Mouse (Mus musculus) limb, embryonic 15.5 days (tissue): ENCODE measurements at regions not wholly inside any gene's neighbourhood (a gene's known extent, or its start where the extent isn't known, plus 50 kb on each side); places are given as distances from the start of the nearest gene placed in this dataset.
"Not testable (repeated sequence)": the region's sequence is repeated elsewhere in the genome, so short reads cannot be mapped to it uniquely, and the experiment has no call there.

Experiments
- ATAC-seq: fragments of 200-750 bp; cut with Nextera tagmentation; 2 replicates; pipeline ENCODE4 v1.8.0; 2017; ENCODE audit warnings: low read depth, moderate TSS enrichment; ENCODE audit not compliant: insufficient number of reproducible peaks, low FRiP score, low TSS enrichment
- H3K27ac ChIP-seq: fragments of 300-500 bp; sonication (generic); 2 replicates; pipeline ENCODE4 v1.5.1; 2015; ENCODE audit warnings: moderate library complexity, mild to moderate bottlenecking, inconsistent platforms
- H3K27me3 ChIP-seq: fragments of 300-500 bp; sonication (generic); 2 replicates; pipeline ENCODE4 v1.6.1; 2015; ENCODE audit warnings: inconsistent platforms
- H3K36me3 ChIP-seq: fragments of 300-500 bp; sonication (generic); 2 replicates; pipeline ENCODE4 v1.6.1; 2015; ENCODE audit warnings: inconsistent platforms
- H3K4me1 ChIP-seq: fragments of 300-500 bp; sonication (generic); 2 replicates; pipeline ENCODE4 v1.6.1; 2015; ENCODE audit warnings: inconsistent platforms
- H3K4me2 ChIP-seq: fragments of 300-500 bp; sonication (generic); 2 replicates; pipeline ENCODE4 v1.6.1; 2015; ENCODE audit warnings: mild to moderate bottlenecking, inconsistent platforms
- H3K4me3 ChIP-seq: fragments of 300-500 bp; sonication (generic); 2 replicates; pipeline ENCODE4 v1.5.1; 2015; ENCODE audit warnings: mild to moderate bottlenecking, inconsistent platforms
- H3K9ac ChIP-seq: fragments of 300-500 bp; sonication (generic); 2 replicates; pipeline ENCODE4 v1.6.1; 2015; ENCODE audit warnings: inconsistent platforms
- H3K9me3 ChIP-seq: fragments of 300-500 bp; sonication (generic); 2 replicates; pipeline ENCODE4 v1.6.1; 2016; ENCODE audit warnings: inconsistent platforms
- WGBS: fragments of 180-500 bp; shearing (Covaris S2); methylation state at CpG from one replicate; pipeline ENCODE4 v1.1.7; 2015; 5-methylcytosine and 5-hydroxymethylcytosine counted together

DNA sequence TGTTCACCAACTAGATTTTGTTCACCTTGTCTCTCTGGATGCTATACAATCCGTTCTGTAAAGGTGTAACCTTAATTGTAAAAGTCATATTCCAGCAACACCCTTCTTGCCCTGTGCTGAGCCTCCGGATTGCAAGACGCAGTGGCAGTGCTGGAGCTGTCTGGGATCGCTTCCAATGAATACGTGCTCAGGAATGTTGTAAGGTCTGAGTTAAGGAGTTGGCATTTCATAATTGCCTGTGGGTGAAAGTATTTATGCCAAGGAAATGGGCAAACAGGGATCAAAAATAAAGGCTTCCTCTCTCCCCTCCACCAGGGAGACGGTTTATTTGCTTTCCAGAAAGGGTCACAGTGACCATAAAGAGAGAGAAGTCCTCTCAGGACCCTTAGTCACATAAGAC is 93.3 kb downstream of the Apob start:
- no peak for ATAC-seq
- Histone ChIP-seq H3K9me3 (no peaks in the 10 kb centered on the region), H3K36me3 (no peaks in the 10 kb centered on the region), H3K9ac (no peak overlapping the region), H3K4me3 (no peak overlapping the region), H3K27me3 (no peaks in the 10 kb centered on the region), H3K4me1 (no peaks in the 10 kb centered on the region), H3K27ac (no peak overlapping the region), H3K4me2 (no peak overlapping the region)
- 36% methylated on average over 6 of the region's 6 CpGs for WGBS

DNA sequence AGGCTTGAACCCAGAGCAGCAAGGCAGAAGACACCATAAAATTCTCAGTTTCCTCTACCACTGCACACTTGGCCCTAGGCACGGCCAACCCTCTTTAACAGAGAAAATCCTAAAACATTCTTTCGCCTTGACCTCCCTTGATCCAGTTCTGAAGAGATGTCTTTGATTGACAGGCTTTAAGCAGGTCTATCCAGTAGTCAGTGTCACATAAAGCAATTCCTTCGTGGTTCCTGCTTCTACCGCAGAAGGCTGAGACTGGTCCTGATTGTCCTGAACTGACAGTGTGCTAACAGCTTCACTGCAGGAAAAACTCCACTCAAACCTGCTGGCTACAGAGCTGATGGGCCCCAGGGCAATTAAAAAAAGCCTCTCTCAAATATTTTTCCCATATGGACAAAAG is 93.8 kb downstream of the Apob start:
- ATAC-seq: no peak
- no peak overlapping the region for H3K4me3 ChIP-seq
- H3K36me3 ChIP-seq: no peaks in the 10 kb centered on the region
- H3K4me1 ChIP-seq: no peaks in the 10 kb centered on the region
- H3K27ac ChIP-seq: no peak overlapping the region
- no peak overlapping the region for H3K9ac ChIP-seq
- no peaks in the 10 kb centered on the region for H3K9me3 ChIP-seq
- H3K27me3 ChIP-seq: no peaks in the 10 kb centered on the region
- WGBS: 69% methylated on average over 4 of the region's 4 CpGs
- H3K4me2 ChIP-seq: no peak overlapping the region

DNA sequence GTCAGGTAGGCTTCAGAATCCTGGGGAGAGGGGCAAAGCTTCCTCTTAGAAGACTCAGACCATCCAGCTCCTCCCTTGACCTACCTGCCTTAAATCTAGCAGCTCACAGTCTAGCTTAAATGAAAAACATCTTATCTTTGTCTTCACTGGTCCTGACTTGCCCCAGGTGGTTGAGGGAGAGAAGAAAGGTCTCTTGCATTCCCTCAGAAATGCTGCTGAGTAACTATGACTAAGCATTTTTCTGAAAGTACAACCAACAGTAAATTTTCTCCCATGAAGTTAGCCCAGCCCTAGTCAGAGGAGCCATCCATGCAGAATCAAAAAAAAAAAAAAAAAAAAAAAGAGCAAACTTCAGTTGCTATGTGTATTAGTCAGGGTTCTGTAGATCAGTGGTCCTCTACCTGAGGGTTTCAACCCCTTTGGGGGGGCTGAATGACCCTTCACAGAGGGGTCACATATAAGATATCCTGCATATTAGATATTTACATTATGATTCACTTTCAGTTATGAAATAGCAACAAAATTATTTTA is 98.6 kb downstream of the Apob start:
- H3K4me1 ChIP-seq: no peaks in the 10 kb centered on the region
- no peak overlapping the region for H3K4me2 ChIP-seq
- ATAC-seq: no peak
- H3K4me3 ChIP-seq: no peak overlapping the region
- no peaks in the 10 kb centered on the region for H3K36me3 ChIP-seq
- H3K27ac ChIP-seq: no peak overlapping the region
- H3K27me3 ChIP-seq: no peaks in the 10 kb centered on the region; the same call in 1 of the 2 replicates
- no peaks in the 10 kb centered on the region for H3K9me3 ChIP-seq
- no peak overlapping the region for H3K9ac ChIP-seq

DNA sequence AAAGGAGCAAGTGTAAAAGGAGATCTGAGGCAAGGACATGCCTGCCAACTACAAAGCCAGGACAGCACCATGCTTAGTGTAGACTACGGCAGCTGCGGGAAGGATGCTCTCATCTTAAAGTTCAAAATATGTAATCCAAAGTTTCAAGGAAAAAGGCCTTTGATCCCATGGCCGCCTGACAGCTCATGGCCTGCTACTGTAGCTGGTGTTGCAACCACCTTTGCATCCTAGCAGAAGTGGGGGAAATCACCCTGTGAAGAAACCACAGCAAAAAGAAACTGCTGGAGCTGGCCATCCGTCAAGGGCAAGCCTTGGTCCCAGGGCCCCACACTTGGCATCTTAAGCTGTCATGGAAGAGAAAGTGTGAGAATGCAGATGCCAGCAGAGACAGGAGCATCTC is 99.9 kb downstream of the Apob start:
- no peaks in the 10 kb centered on the region for H3K4me1 ChIP-seq
- no peak overlapping the region for H3K27ac ChIP-seq
- H3K9ac ChIP-seq: no peak overlapping the region
- no peak overlapping the region for H3K4me3 ChIP-seq
- no peak for ATAC-seq
- no peaks in the 10 kb centered on the region for H3K36me3 ChIP-seq
- WGBS: 91% methylated on average over 4 of the region's 4 CpGs
- H3K27me3 ChIP-seq: no peaks in the 10 kb centered on the region; the same call in 1 of the 2 replicates
- H3K4me2 ChIP-seq: no peak overlapping the region
- H3K9me3 ChIP-seq: no peaks in the 10 kb centered on the region

DNA sequence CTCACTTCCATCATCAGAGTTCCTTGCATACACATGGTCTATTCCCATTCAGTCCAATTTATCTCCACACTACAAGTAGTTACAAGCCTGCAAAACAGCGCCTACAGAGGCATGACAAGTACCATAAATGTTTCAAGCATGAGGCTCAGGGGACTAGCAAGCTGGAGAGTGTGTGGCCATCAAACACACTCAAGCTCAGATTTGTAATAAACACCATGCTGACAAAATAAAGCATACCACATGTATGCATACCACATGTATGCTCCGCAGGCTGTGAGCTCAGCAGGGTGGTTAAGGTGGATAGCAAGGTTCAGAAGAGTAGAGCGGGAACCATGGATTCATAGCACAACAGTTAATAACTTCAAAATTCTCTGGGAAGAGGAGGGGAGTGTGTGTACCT is 100.6 kb downstream of the Apob start:
- H3K4me2 ChIP-seq: no peak overlapping the region
- no peaks in the 10 kb centered on the region; the same call in 1 of the 2 replicates for H3K27me3 ChIP-seq
- H3K27ac ChIP-seq: no peak overlapping the region
- H3K9ac ChIP-seq: no peak overlapping the region
- 52% methylated on average over 3 of the region's 3 CpGs for WGBS
- ATAC-seq: no peak
- H3K4me1 ChIP-seq: no peaks in the 10 kb centered on the region
- no peak overlapping the region for H3K4me3 ChIP-seq
- H3K9me3 ChIP-seq: no peaks in the 10 kb centered on the region
- H3K36me3 ChIP-seq: no peaks in the 10 kb centered on the region

DNA sequence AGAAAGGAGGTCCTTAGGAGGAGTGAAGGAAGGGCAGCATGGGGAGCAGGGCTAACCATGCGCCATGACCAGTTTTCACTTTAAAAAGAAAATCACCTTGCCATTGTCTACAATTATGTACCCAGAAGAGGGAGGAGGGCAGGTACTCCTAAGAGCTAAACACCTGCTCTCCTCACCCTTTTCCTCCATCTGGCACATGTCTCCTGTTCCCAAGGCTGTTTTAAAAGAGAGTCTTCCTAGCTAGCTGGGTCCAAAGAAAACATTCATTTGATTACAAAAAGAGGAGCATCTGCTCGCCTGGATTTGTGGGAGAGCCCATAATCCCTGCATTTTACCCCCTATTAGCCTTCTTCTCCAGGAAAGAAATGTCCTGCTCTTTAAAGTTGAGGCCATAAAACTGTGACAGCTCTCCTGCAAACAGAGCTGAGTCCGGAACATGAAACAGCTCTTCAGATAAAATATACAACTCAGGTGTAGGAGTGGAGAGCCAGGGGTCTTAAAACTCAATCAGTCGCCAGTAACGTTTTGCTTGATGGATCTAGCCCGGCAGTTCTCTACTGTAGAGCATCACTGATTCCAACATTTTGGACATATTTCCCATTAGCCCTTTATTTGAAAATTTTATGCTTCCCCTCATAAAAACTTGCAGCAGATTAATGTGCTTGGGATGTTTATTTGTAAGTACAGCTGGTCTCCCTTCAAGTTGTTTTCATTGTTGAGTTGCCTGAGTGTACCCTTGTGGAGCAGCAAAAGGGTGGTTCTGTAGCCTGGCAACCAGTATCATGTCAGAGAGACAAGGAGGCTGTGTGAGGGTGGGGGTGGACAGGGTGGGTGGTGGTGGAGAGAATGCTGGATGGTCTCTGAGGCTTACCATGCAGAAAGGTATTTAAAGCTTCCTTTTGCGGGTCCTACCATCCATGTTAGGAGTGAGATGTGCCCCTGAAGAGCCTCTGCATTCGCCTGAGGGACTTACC is 105.5 kb downstream of the Apob start:
- H3K27me3 ChIP-seq: no peaks in the 10 kb centered on the region; the same call in 1 of the 2 replicates
- no peak for ATAC-seq
- no peak overlapping the region for H3K4me2 ChIP-seq
- no peaks in the 10 kb centered on the region for H3K36me3 ChIP-seq
- H3K4me3 ChIP-seq: no peak overlapping the region
- no peaks in the 10 kb centered on the region for H3K4me1 ChIP-seq
- H3K9me3 ChIP-seq: no peaks in the 10 kb centered on the region
- H3K27ac ChIP-seq: no peak overlapping the region
- no peak overlapping the region for H3K9ac ChIP-seq
- 49% methylated on average over 8 of the region's 8 CpGs for WGBS

DNA sequence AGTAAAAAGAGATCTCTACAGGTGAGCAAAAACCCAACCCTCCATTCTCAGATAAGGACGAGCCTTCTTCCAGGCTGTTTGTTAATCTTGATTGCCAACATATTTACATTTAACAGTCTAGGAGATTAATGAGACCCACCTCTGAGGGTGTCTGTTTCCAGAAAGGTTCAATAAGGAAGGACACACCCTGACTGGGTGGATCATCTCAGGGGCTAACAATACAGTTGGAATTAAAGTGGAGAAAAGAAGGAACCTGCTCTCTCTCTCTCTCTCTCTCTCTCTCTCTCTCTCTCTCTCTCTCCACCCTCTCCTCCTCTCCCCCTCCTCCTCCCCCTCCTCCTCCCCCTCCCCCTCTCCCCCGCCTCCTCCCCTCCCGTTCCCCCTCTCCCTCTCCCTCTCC is 110.5 kb downstream of the Apob start:
- no peak for ATAC-seq
- Histone ChIP-seq H3K9me3 (no peaks in the 10 kb centered on the region), H3K9ac (no peak overlapping the region), H3K4me1 (no peaks in the 10 kb centered on the region), H3K4me2 (no peak overlapping the region), H3K27ac (no peak overlapping the region), H3K4me3 (no peak overlapping the region), H3K36me3 (no peaks in the 10 kb centered on the region), H3K27me3 (no peaks in the 10 kb centered on the region)
- WGBS: 58% methylated on average over 1 of the region's 3 CpGs

DNA sequence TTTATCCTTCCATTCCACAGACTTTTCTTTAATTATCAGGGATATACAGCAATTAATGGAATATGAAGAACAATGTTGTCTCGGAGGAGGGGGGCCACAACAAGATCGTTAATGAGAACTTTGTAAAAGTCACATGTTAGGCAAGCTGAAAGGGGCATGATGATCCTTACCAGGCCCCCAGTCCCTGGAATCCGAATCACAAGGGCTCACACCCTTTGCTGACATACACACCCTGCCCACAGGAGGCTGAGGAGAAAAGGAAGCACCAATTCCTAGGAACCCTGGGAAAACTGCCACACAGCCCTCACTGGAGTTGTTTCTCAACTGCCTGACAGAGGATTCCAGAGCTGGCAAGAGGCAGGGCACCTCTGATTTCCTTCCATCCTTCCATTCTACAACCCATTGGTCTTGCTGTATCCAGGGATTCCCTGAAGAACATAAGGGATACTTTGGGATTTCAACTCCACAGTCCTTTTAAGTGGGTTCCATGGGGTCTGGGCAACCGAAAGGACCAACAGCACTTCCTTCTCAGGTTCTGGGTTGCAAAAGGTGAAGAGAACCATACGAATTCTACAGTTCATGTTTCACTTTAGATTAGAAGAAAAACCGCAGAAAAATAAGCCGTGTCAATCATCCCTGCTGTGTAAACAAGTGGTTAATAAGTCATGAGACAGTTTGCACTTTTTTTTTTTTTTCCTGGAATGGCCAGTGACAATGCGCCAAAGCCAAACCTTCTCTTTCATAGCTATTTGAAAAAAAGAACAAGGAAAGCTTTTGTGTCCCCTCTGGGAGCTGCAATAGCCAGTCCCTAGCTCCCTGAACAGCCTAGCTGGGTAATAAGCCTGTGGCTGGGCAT is 112.2 kb downstream of the Apob start:
- Histone ChIP-seq H3K36me3 (no peaks in the 10 kb centered on the region), H3K9me3 (no peaks in the 10 kb centered on the region), H3K4me2 (no peak overlapping the region), H3K27me3 (no peaks in the 10 kb centered on the region), H3K27ac (no peak overlapping the region), H3K4me1 (no peaks in the 10 kb centered on the region), H3K9ac (no peak overlapping the region), H3K4me3 (no peak overlapping the region)
- no peak for ATAC-seq
- 69% methylated on average over 8 of the region's 8 CpGs for WGBS

DNA sequence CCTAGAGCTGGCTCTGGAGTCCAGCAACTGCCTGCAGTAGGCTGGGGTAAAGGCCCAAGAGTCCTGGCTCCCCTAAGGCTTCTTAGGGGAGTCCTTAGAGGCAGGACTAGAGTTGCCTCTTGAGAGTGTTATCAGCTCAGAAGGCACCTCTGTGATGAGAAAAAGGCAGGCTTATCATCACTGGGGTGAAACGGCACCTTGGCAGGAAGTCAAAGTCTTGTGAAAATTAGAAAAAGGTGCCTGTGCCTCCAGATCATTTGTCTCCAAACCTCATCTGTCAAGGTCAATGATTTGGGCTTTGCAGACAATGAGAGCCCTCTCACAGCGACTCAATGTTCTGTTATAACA is 112.8 kb downstream of the Apob start:
- no peak overlapping the region for H3K27ac ChIP-seq
- no peaks in the 10 kb centered on the region for H3K36me3 ChIP-seq
- 55% methylated on average over 2 of the region's 2 CpGs for WGBS
- ATAC-seq: no peak
- no peak overlapping the region for H3K9ac ChIP-seq
- H3K27me3 ChIP-seq: no peaks in the 10 kb centered on the region
- H3K4me3 ChIP-seq: no peak overlapping the region
- H3K9me3 ChIP-seq: no peaks in the 10 kb centered on the region
- no peaks in the 10 kb centered on the region for H3K4me1 ChIP-seq
- no peak overlapping the region for H3K4me2 ChIP-seq

DNA sequence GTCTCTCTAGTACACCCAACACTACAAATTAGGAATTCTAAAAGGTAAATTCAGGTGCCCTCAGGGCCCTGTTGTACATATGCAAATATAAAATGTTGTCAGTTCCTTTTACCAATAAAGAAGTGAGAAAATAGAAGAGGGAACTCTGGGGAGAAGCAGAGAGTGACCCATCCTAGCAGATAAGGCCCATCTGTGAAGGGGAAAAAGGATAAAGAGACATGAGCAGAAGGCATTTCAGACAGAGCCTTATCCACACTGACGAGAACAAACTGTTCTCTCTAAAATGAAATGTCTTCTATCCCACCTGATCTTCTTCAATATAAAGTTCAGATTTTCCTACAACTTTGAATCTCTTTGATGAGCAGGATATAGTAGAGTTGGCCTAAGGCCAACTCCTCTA is 114.5 kb upstream of the Ldah start:
- ATAC-seq: no peak
- Histone ChIP-seq H3K36me3 (no peaks in the 10 kb centered on the region), H3K4me3 (no peak overlapping the region), H3K4me2 (no peak overlapping the region), H3K9ac (no peak overlapping the region), H3K9me3 (no peaks in the 10 kb centered on the region), H3K4me1 (no peaks in the 10 kb centered on the region), H3K27me3 (no peaks in the 10 kb centered on the region), H3K27ac (no peak overlapping the region)
- 76% methylated on average over 1 of the region's 1 CpGs for WGBS

DNA sequence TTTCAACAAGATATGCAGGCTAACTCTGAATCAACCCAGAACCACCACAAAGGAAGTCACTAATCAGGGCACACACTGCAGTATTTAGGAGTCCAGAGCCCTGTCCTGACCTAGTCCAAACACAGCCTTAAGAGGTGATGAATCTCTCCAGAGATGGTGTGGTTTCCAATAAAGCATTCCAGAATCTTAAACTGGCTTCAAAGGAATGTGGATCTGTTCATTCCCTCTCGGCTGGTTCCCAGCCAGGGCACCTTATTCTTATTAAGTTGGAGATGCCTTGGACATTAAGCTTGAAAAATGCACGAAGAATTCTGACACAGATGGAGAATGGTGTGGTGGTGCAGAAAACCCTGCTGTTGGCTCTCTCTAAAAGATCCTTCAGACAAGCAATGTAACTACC is 112.0 kb upstream of the Ldah start:
- H3K9me3 ChIP-seq: no peaks in the 10 kb centered on the region
- WGBS: 40% methylated on average over 2 of the region's 2 CpGs
- no peaks in the 10 kb centered on the region for H3K27me3 ChIP-seq
- H3K4me2 ChIP-seq: no peak overlapping the region
- no peak overlapping the region for H3K4me3 ChIP-seq
- no peaks in the 10 kb centered on the region for H3K4me1 ChIP-seq
- H3K27ac ChIP-seq: no peak overlapping the region
- no peak for ATAC-seq
- H3K9ac ChIP-seq: no peak overlapping the region
- H3K36me3 ChIP-seq: no peaks in the 10 kb centered on the region

DNA sequence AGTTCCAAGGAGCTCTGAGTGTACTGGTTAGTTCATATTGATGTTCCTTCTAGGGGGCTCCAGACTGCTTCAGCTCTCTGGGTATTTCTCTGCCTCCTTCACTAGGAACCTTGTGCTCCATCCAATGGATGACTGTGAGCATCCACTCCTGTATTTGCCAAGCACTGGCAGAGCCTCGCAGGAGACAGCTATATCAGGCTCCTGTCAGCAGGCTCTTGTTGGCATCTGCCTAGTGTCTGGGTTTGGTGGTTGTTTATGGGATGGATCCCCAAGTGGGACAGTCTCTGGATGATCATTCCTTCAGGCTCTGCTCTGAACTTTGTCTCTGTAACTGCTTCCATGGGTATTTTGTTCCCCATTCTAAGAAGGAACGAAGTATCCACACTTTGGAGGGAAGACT is 109.5 kb upstream of the Ldah start:
- 78% methylated on average over 2 of the region's 2 CpGs for WGBS

More for the DNA sequence above, 109.5 kb upstream of the Ldah start:
- not testable (repeated sequence) for H3K27me3 ChIP-seq, H3K9me3 ChIP-seq, H3K4me1 ChIP-seq, ATAC-seq, H3K4me3 ChIP-seq, H3K36me3 ChIP-seq, H3K27ac ChIP-seq, H3K9ac ChIP-seq, H3K4me2 ChIP-seq
